Mouse (Mus musculus): Measurements from ENCODE around the gene Mansc4.

DNA sequence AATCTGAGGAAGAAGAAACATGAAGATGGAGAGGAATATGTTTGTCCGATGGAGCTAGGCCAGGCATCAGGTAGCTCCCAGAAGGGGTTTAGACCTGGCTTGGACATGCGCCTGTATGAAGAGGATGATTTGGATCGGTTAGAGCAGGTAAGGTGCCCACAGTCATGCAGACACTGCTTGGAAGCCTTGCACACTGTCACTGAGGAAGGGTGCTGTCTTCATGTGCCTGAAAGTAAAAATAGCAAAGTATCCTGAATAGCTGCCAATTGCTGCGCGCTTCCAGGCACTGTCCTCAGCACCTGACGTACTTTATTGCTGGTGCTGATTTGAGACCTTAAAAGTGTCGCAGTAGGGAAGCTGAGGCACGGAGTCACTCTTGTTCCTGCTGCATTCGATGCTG is 57.2 kb downstream of the Mansc4 start:
- TF ChIP-seq CTCF (IDR thresholded peaks at IDR 0.05; ENCODE audit: control insufficient read depth, insufficient read depth, insufficient read length) (no peak), CEBPB (IDR thresholded peaks at IDR 0.05; ENCODE audit: low read depth) (no peak), USF1 (IDR thresholded peaks at IDR 0.05; ENCODE audit: low read depth) (no peak), MAX (IDR thresholded peaks at IDR 0.05) (no peak), MYOG (IDR thresholded peaks at IDR 0.05; ENCODE audit: control insufficient read depth, extremely low read depth, insufficient read length) (no peak)

Data from C2C12 (cell line).